Mouse (Mus musculus) left cerebral cortex, postnatal 10 days (tissue): ENCODE data around the gene Gna12. TPM values are rescaled to one million over a fixed set of nuclear protein-coding genes. Genes with fewer than 3 reads are reported as not detected.

ENCODE experiments used
- DNase-seq, 2 experiments: peaks; one replicate each; pipeline ENCODE4 v3.0.0; 2021 to 2022; ENCODE audit warnings: low spot score in 2 of 2, mixed read lengths in 1 of 2; ENCODE audit errors: extremely low spot score in 1 of 2
- intact Hi-C: fragments of 180-260 bp; cut with DNase I; formaldehyde crosslinking; loops from one replicate; pipeline ENCODE4 v1.15.1; 2025
- total RNA-seq, 2 experiments: library from RNA; stranded (reverse); gene quantifications; 2 replicates each; pipeline ENCODE4 v1.2.3; 2021

The Gna12 gene
- total RNA-seq, 2 experiments from 2014 or later, result 65.3 TPM

- intact Hi-C loops, result no loop called here
- DNase-seq, result no peak
Observed at GRCm38 (mm10) chr5:140776968-140777367, 53.3 kb downstream of the Gna12 start.

GRCm38 (mm10) chr5:140775111-140775510 is 55.1 kb downstream of the Gna12 start:
- DNase-seq, result no peak
- intact Hi-C loops, result no loop called here

- intact Hi-C loops, result no loop called here
- DNase-seq, result no peak
Observed at GRCm38 (mm10) chr5:140772158-140772557, 58.1 kb downstream of the Gna12 start.

- DNase-seq, result peak in 1 of 2 experiments; percentile 49
- intact Hi-C loops, result no loop called here
Observed at GRCm38 (mm10) chr5:140771612-140772011, 58.6 kb downstream of the Gna12 start.

GRCm38 (mm10) chr5:140768333-140768732 is 61.9 kb downstream of the Gna12 start:
- intact Hi-C loops, result no loop called here
- no peak for DNase-seq

GRCm38 (mm10) chr5:140767704-140768141 is 62.5 kb downstream of the Gna12 start:
- peak; percentile 48 to 93 for DNase-seq
- intact Hi-C loops, result no loop called here

- intact Hi-C loops, result no loop called here
- no peak for DNase-seq
Observed at GRCm38 (mm10) chr5:140766566-140766965, 63.7 kb downstream of the Gna12 start.

GRCm38 (mm10) chr5:140764921-140765613 is 65.2 kb downstream of the Gna12 start:
- intact Hi-C loops, result no loop called here
- no peak for DNase-seq

GRCm38 (mm10) chr5:140762540-140762939 is 67.7 kb downstream of the Gna12 start:
- intact Hi-C loops, result no loop called here
- DNase-seq, result no peak

GRCm38 (mm10) chr5:140758864-140759263 is 71.4 kb downstream of the Gna12 start:
- DNase-seq, result no peak
- intact Hi-C loops, result no loop called here

- DNase-seq, result no peak
- intact Hi-C loops, result loop anchor here (5.0 kb wide), 1 partner anchor 216 kb away; no protein-coding TSS in a partner anchor
Observed at GRCm38 (mm10) chr5:140753223-140753622, 77.0 kb downstream of the Gna12 start.

- intact Hi-C loops, result loop anchor here (5.0 kb wide), 1 partner anchor 215 kb away; no protein-coding TSS in a partner anchor
Observed at GRCm38 (mm10) chr5:140752639-140753038, 77.6 kb downstream of the Gna12 start.

GRCm38 (mm10) chr5:140752041-140752440 is 78.2 kb downstream of the Gna12 start:
- intact Hi-C loops, result loop anchor here (5.0 kb wide), 1 partner anchor 215 kb away; no protein-coding TSS in a partner anchor
- DNase-seq, result no peak

More at GRCm38 (mm10) chr5:140752639-140753038, 77.6 kb downstream of the Gna12 start:
- no peak for DNase-seq

- no peak for DNase-seq
- intact Hi-C loops, result loop anchor here (5.0 kb wide), 1 partner anchor 214 kb away; no protein-coding TSS in a partner anchor
Observed at GRCm38 (mm10) chr5:140750925-140751324, 79.3 kb downstream of the Gna12 start.

- DNase-seq, result peak in 1 of 2 experiments; percentile 84
- intact Hi-C loops, result no loop called here
Observed at GRCm38 (mm10) chr5:140749062-140749875, 81.0 kb downstream of the Gna12 start.

- no peak for DNase-seq
- intact Hi-C loops, result no loop called here
Observed at GRCm38 (mm10) chr5:140748425-140748824, 81.8 kb downstream of the Gna12 start.

- no peak for DNase-seq
- intact Hi-C loops, result loop anchor here (5.0 kb wide), 1 partner anchor 36 kb away; the partner anchor contains the start of gene Brat1
Observed at GRCm38 (mm10) chr5:140743706-140744131, 86.5 kb downstream of the Gna12 start.

GRCm38 (mm10) chr5:140741877-140742276 is 88.4 kb downstream of the Gna12 start:
- DNase-seq, result no peak
- intact Hi-C loops, result loop anchor here (5.0 kb wide), 1 partner anchor 35 kb away; the partner anchor contains the start of gene Brat1

- intact Hi-C loops, result loop anchor here (5.0 kb wide), 1 partner anchor 34 kb away; the partner anchor contains the start of gene Brat1
- peak in 1 of 2 experiments; percentile 74 for DNase-seq
Observed at GRCm38 (mm10) chr5:140741040-140741439, 89.2 kb downstream of the Gna12 start.
